Mouse (Mus musculus) kidney, adult 2 months (tissue): Measurements from ENCODE around the gene Slc4a4.

Source experiments
- CTCF ChIP-seq: fragments of 200-500 bp; conservative IDR thresholded peaks from 2 replicates; pipeline ENCODE4 v1.5.1; 2011; ENCODE audit warnings: low read depth, mild to moderate bottlenecking, control low read depth, low read length, moderate library complexity, mixed read lengths; ENCODE audit not compliant: insufficient read depth, insufficient read length
- POLR2A ChIP-seq: fragments of 200-500 bp; IDR thresholded peaks from one replicate; pipeline ENCODE4 v1.6.1; 2011; ENCODE audit warnings: low read depth, low read length, control low read depth

DNA sequence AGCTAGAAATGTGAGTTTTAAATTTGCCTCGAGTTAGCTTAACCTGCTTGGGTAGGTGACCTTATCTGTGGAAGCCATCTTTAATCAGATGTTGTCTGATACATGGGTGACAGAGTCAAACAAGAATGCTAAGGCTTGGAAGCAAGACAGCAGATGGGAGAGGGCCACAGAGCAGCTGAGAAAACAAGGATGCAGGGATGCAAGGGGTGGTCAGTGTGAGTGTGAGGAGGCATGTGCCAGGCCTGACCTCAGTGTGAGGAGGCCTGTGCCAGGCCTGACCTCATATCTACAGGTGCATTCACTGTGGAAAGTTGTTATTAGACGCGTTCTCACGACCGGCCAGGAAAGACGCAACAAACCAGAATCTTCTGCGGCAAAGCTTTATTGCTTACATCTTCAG, 114.0 kb downstream of the Slc4a4 start:
- TF ChIP-seq POLR2A (no peak), CTCF (no peak)
